Mouse (Mus musculus) stomach, postnatal 0 days (tissue): Measurements from ENCODE around the gene Ap5z1. TPM values are rescaled to one million over a fixed set of nuclear protein-coding genes. Genes with fewer than 3 reads are reported as not detected.

ENCODE experiments used
- ATAC-seq: fragments of 200-750 bp; cut with Nextera tagmentation; 2 replicates; pipeline ENCODE4 v1.8.0; 2017; ENCODE audit not compliant: low FRiP score, low TSS enrichment
- DNase-seq: peaks from one replicate; pipeline ENCODE4 v3.0.0-alpha.2; 2016; ENCODE audit warnings: low spot score
- H3K27ac ChIP-seq: fragments of 300-500 bp; sonication (generic); replicated peaks from 2 replicates; pipeline ENCODE4 v1.5.1; 2014; ENCODE audit warnings: mild to moderate bottlenecking, control low read depth
- H3K27me3 ChIP-seq: fragments of 300-500 bp; sonication (generic); 2 replicates; pipeline ENCODE4 v1.6.1; 2014; ENCODE audit warnings: low read length; ENCODE audit not compliant: control insufficient read depth, insufficient read depth
- H3K36me3 ChIP-seq: fragments of 300-500 bp; sonication (generic); 2 replicates; pipeline ENCODE4 v1.6.1; 2014; ENCODE audit warnings: low read length, mixed read lengths; ENCODE audit not compliant: control insufficient read depth, insufficient read depth
- H3K4me1 ChIP-seq: fragments of 300-500 bp; sonication (generic); replicated peaks from 2 replicates; pipeline ENCODE4 v1.6.1; 2014; ENCODE audit warnings: antibody characterized with exemption; ENCODE audit not compliant: control insufficient read depth, insufficient read depth
- H3K4me2 ChIP-seq: fragments of 300-500 bp; sonication (generic); replicated peaks from 2 replicates; pipeline ENCODE4 v1.6.1; 2014; ENCODE audit warnings: low read depth, mild to moderate bottlenecking, control low read depth, moderate library complexity
- H3K4me3 ChIP-seq: fragments of 300-500 bp; sonication (generic); 2 replicates; pipeline ENCODE4 v1.5.1; 2014; ENCODE audit warnings: low read depth, low read length, control low read depth
- H3K9ac ChIP-seq: fragments of 300-500 bp; sonication (generic); 2 replicates; pipeline ENCODE4 v1.6.1; 2014; ENCODE audit warnings: mild to moderate bottlenecking, low read length, control low read depth, mixed read lengths
- H3K9me3 ChIP-seq: fragments of 300-500 bp; sonication (generic); 2 replicates; pipeline ENCODE4 v1.6.1; 2016; ENCODE audit warnings: low read length; ENCODE audit not compliant: control insufficient read depth
- CTCF ChIP-seq: IDR thresholded peaks from 2 replicates; pipeline ENCODE4 v1.5.1; 2016; ENCODE audit warnings: antibody characterized with exemption, low read depth, mild to moderate bottlenecking, moderate library complexity
- EP300 ChIP-seq: optimal IDR thresholded peaks from 2 replicates; pipeline ENCODE3; 2016; ENCODE audit warnings: antibody characterized with exemption
- whole genome bisulfite sequencing: fragments of 180-500 bp; shearing (Covaris S2); extraction: QIAGEN DNeasy Blood & Tissue Kit; methylation state at CpG from one replicate; pipeline ENCODE4 v1.1.7; 2014; 5-methylcytosine and 5-hydroxymethylcytosine counted together
- polyA plus RNA-seq: library from polyadenylated mRNA; unstranded; fragments of >200 nt; fragmentation: Nextera tagmentation; extraction: Ambion mirVana; gene quantifications from 2 replicates; pipeline ENCODE4 v1.2.1, GENCODE M21; 2015

The Ap5z1 gene
- polyA plus RNA-seq = 4.2 and 5.0 TPM in 2 replicates

GRCm38 (mm10) chr5:142463461-142464454 is at the start of gene Ap5z1:
TSS of gene Ap5z1 (plus strand) at chr5:142463944.
- Histone ChIP-seq H3K9ac (peak within 1 kb of the TSS; percentile 85), H3K9me3 (no peaks in the 10 kb centered on the region), H3K27me3 (no peaks in the 10 kb centered on the region), H3K27ac (peak within 1 kb of the TSS; percentile 84), H3K4me2 (peak within 1 kb of the TSS; percentile 94), H3K4me1 (no peaks in the 10 kb centered on the region; the same call in 1 of the 2 replicates), H3K4me3 (peak within 1 kb of the TSS; percentile 77), H3K36me3 (peaks cover 4% of the 10 kb centered on the region; the same call in 1 of the 2 replicates)
- TF ChIP-seq EP300 (no peak), CTCF (no peak; the same call in 1 of the 2 replicates)
- WGBS = 2% methylated on average over 60 of the region's 60 CpGs
- DNase-seq (peak; percentile 98), ATAC-seq (peak; percentile 96)

- H3K36me3 ChIP-seq = peaks cover 3% of the 10 kb centered on the region; the same call in 1 of the 2 replicates
- no peaks in the 10 kb centered on the region for H3K27me3 ChIP-seq
- 0 out of 2 replicates have a peak, but pooled peaks cover 2% of the 10 kb centered on the region for H3K4me1 ChIP-seq
- DNase-seq (no peak), ATAC-seq (no peak)
- no peak for TF ChIP-seq CTCF
- no peak for TF ChIP-seq EP300
- H3K27ac ChIP-seq = no peak overlapping the region
- H3K9me3 ChIP-seq = no peaks in the 10 kb centered on the region
- H3K4me2 ChIP-seq = no peak overlapping the region
- H3K9ac ChIP-seq = no peak overlapping the region
- no peak overlapping the region for H3K4me3 ChIP-seq
- WGBS = 55% methylated on average over 6 of the region's 6 CpGs
These were observed 48.3 kb upstream of the Ap5z1 start for GRCm38 (mm10) chr5:142415401-142415800.

- 26% methylated on average over 14 of the region's 14 CpGs for WGBS
- Histone ChIP-seq H3K4me1 (0 out of 2 replicates have a peak, but pooled peaks cover 2% of the 10 kb centered on the region), H3K9ac (peak overlapping the region; percentile 43; the same call in 1 of the 2 replicates)
These were observed 47.5 kb upstream of the Ap5z1 start for GRCm38 (mm10) chr5:142416070-142416775.

GRCm38 (mm10) chr5:142417104-142417503 is 46.6 kb upstream of the Ap5z1 start:
- H3K9me3 ChIP-seq = no peaks in the 10 kb centered on the region
- TF ChIP-seq EP300 (no peak), CTCF (no peak)
- no peak overlapping the region for H3K27ac ChIP-seq
- no peak overlapping the region for H3K4me2 ChIP-seq
- no peak overlapping the region for H3K4me3 ChIP-seq
- DNase-seq (no peak), ATAC-seq (no peak)
- H3K36me3 ChIP-seq = peaks cover 3% of the 10 kb centered on the region; the same call in 1 of the 2 replicates
- H3K4me1 ChIP-seq = 0 out of 2 replicates have a peak, but pooled peaks cover 2% of the 10 kb centered on the region
- H3K9ac ChIP-seq = no peak overlapping the region
- no peaks in the 10 kb centered on the region for H3K27me3 ChIP-seq
- 80% methylated on average over 3 of the region's 3 CpGs for WGBS

More at GRCm38 (mm10) chr5:142416070-142416775, 47.5 kb upstream of the Ap5z1 start:
- no peak; the same call in 1 of the 2 replicates for ATAC-seq
- Histone ChIP-seq H3K4me3 (no peak overlapping the region), H3K9me3 (no peaks in the 10 kb centered on the region), H3K4me2 (no peak overlapping the region), H3K27ac (peak overlapping the region; percentile 61), H3K27me3 (no peaks in the 10 kb centered on the region), H3K36me3 (peaks cover 3% of the 10 kb centered on the region; the same call in 1 of the 2 replicates)
- no peak for DNase-seq
- no peak for TF ChIP-seq CTCF

DNA sequence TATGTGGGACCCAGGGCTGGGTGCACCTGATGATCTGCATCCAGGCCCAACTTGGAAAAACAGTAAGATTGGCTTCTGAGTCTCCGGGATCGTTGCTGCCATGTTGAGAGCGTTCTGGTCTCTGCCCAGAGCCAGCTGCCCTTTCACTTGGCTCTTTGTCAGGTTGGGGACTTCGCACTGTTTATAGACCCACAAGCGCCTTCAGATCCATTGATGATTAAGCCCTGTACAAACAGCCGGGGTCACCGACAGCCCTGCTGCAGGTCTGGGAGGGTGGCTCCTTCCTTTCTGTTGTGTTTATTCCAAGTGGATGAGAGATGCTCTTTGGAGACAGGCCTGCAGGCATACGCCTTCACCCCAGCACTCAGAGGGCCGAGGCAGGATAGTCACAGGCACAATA is 45.9 kb upstream of the Ap5z1 start:
- no peak overlapping the region for H3K9ac ChIP-seq
- 50% methylated on average over 9 of the region's 9 CpGs for WGBS
- TF ChIP-seq CTCF (no peak), EP300 (no peak)
- H3K36me3 ChIP-seq = peaks cover 3% of the 10 kb centered on the region; the same call in 1 of the 2 replicates
- H3K27me3 ChIP-seq = no peaks in the 10 kb centered on the region
- H3K4me1 ChIP-seq = no peaks in the 10 kb centered on the region
- DNase-seq (no peak), ATAC-seq (no peak)
- H3K4me3 ChIP-seq = no peak overlapping the region
- no peak overlapping the region for H3K4me2 ChIP-seq
- no peaks in the 10 kb centered on the region for H3K9me3 ChIP-seq
- H3K27ac ChIP-seq = no peak overlapping the region
